Mouse (Mus musculus) brain, embryonic 14.5 days (tissue): Measurements from ENCODE around the gene Gm3435. TPM values are rescaled to one million over a fixed set of nuclear protein-coding genes. Genes with fewer than 3 reads are reported as not detected.
"Not testable (repeated sequence)": the region's sequence is repeated elsewhere in the genome, so short reads cannot be mapped to it uniquely, and the experiment has no call there.

Experiments
- DNase-seq: peaks from one replicate; pipeline ENCODE4 v3.0.0-alpha.2; 2011; ENCODE audit warnings: low read depth
- CTCF ChIP-seq: fragments of 200-500 bp; IDR thresholded peaks from 2 replicates; pipeline ENCODE4 v1.5.1; 2012; ENCODE audit warnings: inconsistent platforms, mild to moderate bottlenecking, moderate library complexity, borderline replicate concordance; ENCODE audit not compliant: insufficient read depth, insufficient read length; ENCODE audit errors: extremely low read depth
- POLR2A ChIP-seq: fragments of 200-500 bp; IDR thresholded peaks from 2 replicates; pipeline ENCODE4 v1.6.1; 2012; ENCODE audit warnings: mild to moderate bottlenecking, inconsistent platforms, borderline replicate concordance; ENCODE audit not compliant: poor library complexity, insufficient read depth, insufficient read length, severe bottlenecking; ENCODE audit errors: extremely low read depth
- polyA plus RNA-seq: library from polyadenylated mRNA; depleted of rRNA; stranded (reverse); fragments of >200 nt; gene quantifications from 2 replicates; pipeline ENCODE4 v1.2.3, GENCODE M21; 2012

The Gm3435 gene
- polyA plus RNA-seq, 1 experiment = 6.2 TPM

DNA sequence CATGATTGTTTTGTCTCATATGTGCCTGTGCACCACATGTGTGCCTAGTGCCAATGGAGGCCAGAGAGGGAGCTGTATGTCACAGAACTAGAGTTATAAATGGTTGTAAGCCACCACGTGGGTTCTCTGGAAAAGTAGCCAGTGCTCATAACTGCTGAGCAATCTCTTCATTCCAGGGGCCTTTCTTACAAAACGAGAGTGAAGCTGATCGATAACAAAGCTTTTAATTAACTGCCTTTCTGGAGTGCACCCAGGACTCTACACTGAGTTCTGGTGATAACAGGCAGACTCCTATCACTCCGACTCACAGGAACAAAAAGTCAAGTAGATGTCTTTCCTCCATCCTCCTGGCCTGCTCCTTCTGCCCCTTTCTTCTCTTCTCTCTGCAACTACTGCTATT, 21.4 kb downstream of the Gm3435 start:
- DNase-seq = not testable (repeated sequence)

DNA sequence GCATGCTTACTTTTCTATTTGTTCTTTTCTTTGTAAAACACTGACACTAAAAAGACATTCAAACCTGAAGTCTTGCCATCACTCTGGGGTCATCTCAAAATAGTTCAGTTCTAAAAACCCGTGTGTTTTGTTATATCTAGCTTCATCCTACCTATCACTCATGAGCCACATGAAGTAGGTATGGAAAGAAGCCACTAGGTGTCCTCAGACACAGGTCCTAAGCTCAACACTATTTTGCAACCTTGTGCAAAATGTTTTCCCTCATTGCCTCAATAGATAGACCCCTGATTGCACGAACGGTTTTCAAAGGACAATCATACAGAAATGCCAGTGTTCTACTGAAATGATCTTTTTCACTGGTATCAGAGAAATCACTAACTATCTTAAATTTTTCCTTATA, 30.5 kb downstream of the Gm3435 start:
- DNase-seq = not testable (repeated sequence)

DNA sequence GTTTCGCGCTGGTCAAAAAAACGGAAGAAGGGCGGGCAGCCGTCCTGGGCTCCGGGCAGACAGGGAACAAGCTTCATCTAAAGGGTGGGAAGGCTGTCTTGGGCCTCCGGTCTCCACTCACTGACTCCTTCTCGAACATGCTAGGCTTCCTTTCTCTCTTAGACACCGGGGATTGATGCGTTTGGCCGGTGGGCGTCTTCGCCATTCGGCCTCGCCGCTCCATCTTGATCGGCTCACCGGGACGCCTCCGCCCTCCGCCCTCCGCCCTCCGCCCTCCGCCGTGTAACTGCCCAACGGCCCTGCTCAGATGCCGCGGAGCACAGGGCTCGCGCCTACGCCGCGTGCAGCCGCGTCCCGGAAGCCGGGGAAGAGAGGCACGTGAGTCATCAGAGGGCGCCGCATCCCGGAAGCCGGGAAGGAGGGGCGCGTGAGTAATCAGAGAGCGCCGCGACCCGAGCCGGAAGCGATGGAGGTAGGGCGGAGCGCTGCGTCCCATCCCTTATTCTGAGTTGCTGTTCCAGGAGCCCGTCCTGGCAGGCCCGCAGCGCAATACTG, 31.3 kb downstream of the Gm3435 start, which contains the start of the genes Ermard, Tcte3 and Gm3448:
Gene Ermard, plus strand, starts transcription at position 34 of the 555 bp plus-strand sequence.
Gene Tcte3, minus strand, starts transcription at position 314 of the 555 bp plus-strand sequence.
Gene Gm3448, minus strand, starts transcription at position 363 of the 555 bp plus-strand sequence.
- not testable (repeated sequence) for DNase-seq

DNA sequence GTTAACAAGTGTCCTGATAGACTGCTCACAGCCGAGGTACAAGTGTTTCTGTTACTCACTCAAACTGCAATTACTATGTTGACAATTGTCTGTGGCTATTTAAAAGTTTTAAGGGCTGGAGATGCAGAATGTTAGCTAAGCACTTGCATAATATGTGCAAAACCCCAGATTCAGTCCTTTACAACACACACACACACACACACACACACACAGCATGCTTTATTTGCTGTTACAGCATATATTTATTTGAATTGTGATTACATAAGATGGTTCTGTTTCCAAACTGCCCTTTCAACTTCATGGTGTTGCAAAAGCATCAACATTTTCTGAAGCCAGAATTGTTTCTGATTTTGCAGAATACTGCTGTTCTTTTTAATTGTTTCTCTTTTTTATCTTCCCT, 40.4 kb downstream of the Gm3435 start:
- not testable (repeated sequence) for DNase-seq

DNA sequence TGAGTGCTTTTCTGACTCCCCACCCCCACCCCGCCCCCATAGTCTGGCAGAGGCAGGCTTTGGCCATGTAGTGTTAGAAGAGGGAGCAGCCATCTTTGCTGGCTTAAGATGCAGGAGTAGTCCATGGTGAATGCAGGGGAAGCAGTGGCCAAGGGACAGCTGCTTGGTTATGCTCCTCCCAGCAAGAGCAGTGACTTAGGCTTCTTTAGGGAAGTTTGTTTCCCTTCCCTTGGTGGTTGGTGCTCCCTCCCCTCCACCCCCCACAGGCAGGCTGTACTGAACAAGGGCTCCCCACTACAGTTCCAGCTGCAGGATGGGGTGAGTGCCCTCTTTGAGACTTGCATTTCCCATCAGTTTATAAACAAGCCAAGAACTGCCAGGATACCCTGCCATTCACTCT, 42.8 kb downstream of the Gm3435 start:
- DNase-seq = not testable (repeated sequence)

DNA sequence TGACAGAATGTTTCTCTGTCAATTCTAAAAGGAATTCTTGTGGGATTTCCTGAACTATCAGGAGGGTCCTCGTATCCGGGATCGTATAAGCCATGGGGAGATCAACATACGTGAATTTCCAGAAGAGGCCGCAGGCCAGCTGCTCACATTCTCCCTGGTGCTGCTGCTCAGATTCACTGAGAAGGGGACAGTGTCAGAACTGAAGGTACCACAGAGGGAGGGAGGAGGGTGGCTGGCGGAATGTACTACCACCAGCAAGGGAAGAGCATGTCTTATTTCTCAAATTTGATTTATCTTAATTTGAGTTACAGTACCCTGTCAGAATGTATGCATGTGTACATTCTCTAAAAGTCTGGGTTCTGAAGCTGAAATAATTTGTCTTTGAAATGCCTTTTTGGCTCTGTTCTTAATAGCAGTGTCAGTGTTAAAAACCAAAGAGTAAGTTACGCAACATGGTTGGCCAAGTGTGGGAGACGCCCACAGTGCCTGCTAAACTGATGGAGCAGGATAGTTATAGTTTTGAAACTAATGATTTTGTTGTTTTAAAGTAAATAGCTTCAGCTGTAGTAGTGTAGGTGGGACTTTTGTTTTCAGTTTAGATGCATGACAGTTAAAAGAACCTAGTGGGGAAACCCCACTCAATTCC, 43.3 kb downstream of the Gm3435 start:
- not testable (repeated sequence) for DNase-seq

DNA sequence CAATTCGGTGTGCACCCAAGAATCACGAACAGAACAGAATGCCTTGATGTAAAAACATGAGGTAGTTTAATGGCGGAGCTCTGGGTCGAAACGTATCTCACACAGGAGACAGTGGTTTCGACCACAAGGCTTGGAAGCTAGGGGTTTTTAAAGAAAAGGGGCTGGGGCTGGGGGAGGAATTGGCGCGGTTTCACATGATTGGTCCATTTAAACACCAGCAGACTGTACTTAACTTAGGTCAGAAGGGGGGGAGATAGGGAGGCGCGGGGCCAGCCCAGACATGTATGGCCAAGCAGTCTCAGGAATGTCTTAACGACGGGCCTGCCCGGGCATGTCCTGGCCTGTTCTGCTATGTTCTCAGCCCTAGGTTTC, 43.8 kb downstream of the Gm3435 start:
- not testable (repeated sequence) for DNase-seq

DNA sequence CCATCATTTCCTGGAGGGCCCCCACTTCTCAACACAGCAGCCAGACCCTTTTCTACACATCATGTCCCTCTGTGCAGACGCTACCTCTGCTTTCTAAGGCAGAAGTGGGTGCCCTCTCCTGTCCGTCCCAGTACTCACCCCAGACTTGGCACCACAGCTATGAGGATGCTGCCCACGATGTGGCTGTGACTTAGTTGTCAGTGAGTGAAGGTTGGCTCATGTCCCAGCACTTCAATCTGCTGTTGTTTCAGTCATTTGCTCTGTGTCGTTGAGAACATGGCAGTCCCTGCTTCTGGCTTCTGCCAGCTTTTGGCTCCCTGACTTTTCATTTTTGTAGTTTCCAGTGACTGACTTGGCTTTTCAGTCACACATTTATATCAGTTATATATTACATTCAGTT, 45.9 kb downstream of the Gm3435 start:
- peak; percentile 75 for DNase-seq
- no peak for TF ChIP-seq POLR2A
- TF ChIP-seq CTCF = no peak

DNA sequence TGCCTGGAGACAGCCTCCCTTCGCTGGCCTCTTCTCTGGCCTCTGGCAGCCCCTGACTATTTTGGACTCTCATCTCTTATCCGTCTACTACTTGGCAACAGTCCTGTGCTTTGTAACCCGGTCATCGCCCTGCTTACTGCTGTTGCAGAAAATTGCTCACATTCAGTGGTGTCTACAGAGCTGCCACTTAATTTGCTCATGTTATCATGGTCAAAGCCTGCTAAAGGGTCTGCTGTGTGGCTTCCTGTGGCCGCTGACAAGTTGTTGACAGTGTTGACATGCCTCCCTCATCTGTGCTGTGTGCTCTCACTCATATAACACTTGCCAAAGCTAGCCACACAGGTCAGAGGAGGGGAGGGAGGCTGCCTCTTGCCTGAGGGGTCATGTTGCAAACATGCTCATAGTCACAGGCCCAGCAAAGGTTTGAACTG, 48.2 kb downstream of the Gm3435 start:
- DNase-seq = no peak
- TF ChIP-seq POLR2A (no peak), CTCF (no peak)

DNA sequence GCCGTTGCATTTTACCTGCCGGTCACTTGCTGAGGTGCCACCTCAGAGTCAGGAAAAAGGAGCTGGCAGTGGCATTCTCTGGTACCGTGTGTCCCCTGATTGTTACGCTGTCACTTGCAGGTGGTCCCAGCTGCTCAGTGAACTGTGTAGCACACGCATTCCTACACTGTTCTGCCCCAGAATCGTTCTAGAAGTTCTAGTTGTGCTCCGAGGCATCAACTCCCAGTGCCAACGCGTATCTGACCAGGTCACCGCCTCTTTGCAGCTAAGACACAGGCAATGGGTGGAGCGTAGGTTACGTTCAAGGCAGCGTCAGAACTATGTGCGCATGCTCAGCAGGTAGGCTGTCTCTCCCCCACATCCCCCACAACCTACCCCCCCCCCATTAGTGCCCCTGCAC, 49.7 kb downstream of the Gm3435 start:
- DNase-seq = no peak
- no peak for TF ChIP-seq CTCF
- no peak for TF ChIP-seq POLR2A

DNA sequence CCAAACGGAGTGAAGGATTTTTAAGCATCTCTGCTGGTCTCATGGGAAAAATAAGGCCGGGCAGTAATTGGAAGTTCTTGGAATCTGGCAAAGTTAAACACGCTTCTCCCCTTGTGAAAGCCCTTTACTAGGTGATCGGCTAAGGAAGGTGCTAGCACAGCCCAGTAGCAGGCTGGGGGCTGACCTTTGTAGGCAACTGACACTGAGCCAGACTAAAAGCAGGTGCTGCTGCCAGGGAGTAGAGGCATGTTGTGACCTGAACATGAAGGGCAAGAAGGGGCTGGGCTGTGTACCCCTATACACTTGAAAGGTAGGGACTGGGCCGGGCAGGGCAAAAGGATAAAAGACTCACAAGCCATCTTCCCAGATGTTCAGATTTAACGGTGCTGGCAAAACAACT, 50.4 kb downstream of the Gm3435 start:
- no peak for DNase-seq
- TF ChIP-seq POLR2A (no peak), CTCF (no peak)

DNA sequence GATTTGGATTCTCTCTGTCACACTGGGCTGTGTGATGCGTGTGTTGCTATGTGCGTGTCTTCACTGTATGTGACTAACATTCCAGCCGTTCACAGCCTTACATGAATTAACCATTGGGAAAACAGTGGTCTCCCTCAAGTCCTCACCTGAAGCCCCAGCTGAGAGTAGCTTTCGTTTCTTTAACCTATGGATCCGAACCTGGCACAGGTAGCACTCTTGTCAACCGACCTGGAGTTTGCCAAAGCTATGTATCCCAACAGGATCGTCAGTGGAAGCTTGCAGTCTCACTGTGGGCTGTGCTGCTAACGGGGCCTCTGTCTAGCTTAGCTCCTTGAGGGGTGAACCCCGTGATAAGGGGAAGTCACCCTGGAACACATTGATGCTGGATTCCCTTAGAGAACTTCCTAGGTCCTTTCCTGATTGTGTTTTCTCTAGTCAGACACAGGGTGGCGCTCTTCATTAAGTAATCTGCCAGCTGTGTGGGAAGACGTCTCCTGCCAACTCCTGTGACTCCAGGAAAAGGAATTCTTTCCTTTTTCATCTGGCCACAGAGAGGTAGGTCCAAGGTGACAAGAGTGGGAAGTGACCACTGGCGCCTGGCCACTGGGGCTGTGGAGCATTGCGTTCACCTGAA, 55.5 kb downstream of the Gm3435 start:
- peak; percentile 78; the same call in 1 of the 2 replicates for TF ChIP-seq CTCF
- TF ChIP-seq POLR2A = no peak
- DNase-seq = peak; percentile 93

DNA sequence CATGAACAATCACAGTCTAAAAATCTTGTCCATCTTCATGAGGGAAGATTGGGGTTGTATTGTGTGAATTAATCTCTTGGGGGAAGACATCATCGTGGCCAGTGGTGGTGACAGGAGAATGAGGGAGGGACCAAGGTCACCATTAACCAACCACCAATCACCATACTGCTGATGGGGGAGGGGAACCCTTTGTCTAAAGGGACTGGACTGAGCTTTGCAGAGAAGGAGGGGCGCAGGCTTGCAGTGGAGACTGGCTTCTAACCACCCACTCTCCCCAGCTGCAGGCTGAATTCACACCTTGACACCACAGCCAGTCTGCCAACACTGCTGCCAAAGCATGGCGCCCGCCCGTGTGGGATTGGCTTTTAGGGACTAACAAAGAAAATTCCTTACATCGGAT, 56.1 kb downstream of the Gm3435 start:
- DNase-seq = peak; percentile 81

DNA sequence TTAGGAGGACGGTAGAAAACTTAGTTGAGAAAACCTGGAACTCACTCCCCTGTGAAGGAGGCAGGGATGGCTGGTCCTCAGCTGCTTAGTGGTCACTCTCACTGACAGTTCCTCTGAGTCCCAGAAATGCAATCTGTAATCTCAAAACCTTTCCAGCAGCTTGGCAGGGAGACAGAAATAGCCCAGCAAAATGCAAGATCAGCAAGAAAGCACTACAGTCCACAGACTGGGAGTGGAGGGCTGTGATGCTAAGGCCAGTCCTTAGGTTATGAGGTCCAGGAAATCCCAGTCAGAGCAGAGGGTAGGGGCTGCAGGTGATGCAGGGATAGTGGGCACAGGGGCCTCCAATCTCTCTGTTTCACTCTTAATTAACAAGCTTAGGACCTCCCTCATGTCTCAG, 56.9 kb downstream of the Gm3435 start:
- TF ChIP-seq POLR2A (no peak), CTCF (no peak)
- no peak for DNase-seq

More for the DNA sequence above, 56.1 kb downstream of the Gm3435 start:
- TF ChIP-seq CTCF (no peak), POLR2A (no peak)
